Mouse (Mus musculus): ENCODE measurements around the gene 4933430I17Rik. TPM values are rescaled to one million over a fixed set of nuclear protein-coding genes. Genes with fewer than 3 reads are reported as not detected.

4933430I17Rik gene
- total and polyA plus RNA-seq, 3 experiments, result 0.30 to 1.8 (median 0.52) TPM

GRCm38 (mm10) chr4:62480709-62481605 lies 44.2 kb upstream of the 4933430I17Rik start (continued):
- TF ChIP-seq USF1 (IDR thresholded peaks at IDR 0.05; ENCODE audit: low read depth, low read length) (no peak), IRF4 (IDR thresholded peaks at IDR 0.05; ENCODE audit: low read depth, low read length) (peak; percentile 65; the same call in 1 of the 2 replicates), E2F4 (IDR thresholded peaks at IDR 0.05; ENCODE audit: insufficient replicate concordance, low read depth, low read length) (no peak), EP300 (IDR thresholded peaks at IDR 0.05; ENCODE audit: low read length) (peak; percentile 83), CHD2 (IDR thresholded peaks at IDR 0.05; ENCODE audit: low read length) (no peak; the same call in 1 of the 2 replicates), HCFC1 (IDR thresholded peaks at IDR 0.05; ENCODE audit: low read depth, low read length) (peak; percentile 52; the same call in 1 of the 2 replicates), PAX5 (IDR thresholded peaks at IDR 0.05; ENCODE audit: low read length) (no peak), NRF1 (IDR thresholded peaks at IDR 0.05; ENCODE audit: low read depth, low read length) (no peak), NELFE (IDR thresholded peaks at IDR 0.05; ENCODE audit: low read depth, low read length) (peak; percentile 36; the same call in 1 of the 2 replicates), SIN3A (IDR thresholded peaks at IDR 0.05; ENCODE audit: low read length) (no peak), MEF2A (IDR thresholded peaks at IDR 0.05; ENCODE audit: borderline replicate concordance, low read depth, low read length) (peak; percentile 38; the same call in 1 of the 2 replicates), BHLHE40 (IDR thresholded peaks at IDR 0.05; ENCODE audit: low read depth, low read length) (no peak), ZMIZ1 (IDR thresholded peaks at IDR 0.05; ENCODE audit: low read depth, low read length) (no peak), RAD21 (IDR thresholded peaks at IDR 0.05; ENCODE audit: low read depth, low read length) (no peak), ZKSCAN1 (IDR thresholded peaks at IDR 0.05; ENCODE audit: borderline replicate concordance, low read depth, low read length) (no peak), TCF12 (IDR thresholded peaks at IDR 0.05; ENCODE audit: low read depth, low read length) (peak; percentile 66; the same call in 1 of the 2 replicates), ZNF384 (IDR thresholded peaks at IDR 0.05; ENCODE audit: low read depth, low read length) (no peak), MAZ (IDR thresholded peaks at IDR 0.05; ENCODE audit: low read depth, low read length) (0 out of 2 replicates have a peak, but pooled peaks have one; percentile 11)

- Histone ChIP-seq H3K79me2 (replicated peaks; ENCODE audit: control insufficient read depth, extremely low read depth, insufficient read depth, poor library complexity, severe bottlenecking) (no peaks in the 10 kb centered on the region), H3K4me1 (ENCODE audit: control insufficient read depth in 1 of 2, insufficient read depth in 2 of 2) (peaks cover 5 to 46% of the 10 kb centered on the region in 2 experiments; a peak in 3 of 4 replicates), H3K9ac (ENCODE audit: insufficient read depth, low read depth) (no peak overlapping the region), H3K9me3 (replicated peaks; ENCODE audit: low read length) (no peaks in the 10 kb centered on the region), H3K27ac (ENCODE audit: insufficient read depth, low read depth) (no peak overlapping the region), H3K36me3 (replicated peaks in 1 of 2; ENCODE audit: control insufficient read depth in 1 of 2, insufficient read depth in 1 of 2, low read length in 1 of 2) (no peaks in the 10 kb centered on the region), H3K27me3 (replicated peaks) (no peaks in the 10 kb centered on the region), H3K4me2 (ENCODE audit: insufficient read depth, low read depth, poor library complexity, severe bottlenecking) (no peak overlapping the region), H3K4me3 (replicated peaks in 1 of 3; ENCODE audit: low read depth in 2 of 3, low read length in 2 of 3, poor library complexity in 1 of 3) (no peak overlapping the region)
- TF ChIP-seq ETS1 (conservative IDR thresholded peaks at IDR 0.05; ENCODE audit: low read depth, low read length) (no peak), JUN (IDR thresholded peaks at IDR 0.05; ENCODE audit: insufficient read depth, low read depth, low read length) (no peak), MAFK (IDR thresholded peaks at IDR 0.05; ENCODE audit: insufficient replicate concordance, low read length) (no peak), NRF1 (IDR thresholded peaks at IDR 0.05; ENCODE audit: low read depth, low read length) (no peak), TBP (conservative IDR thresholded peaks at IDR 0.05; ENCODE audit: low read depth, low read length) (no peak), ELF1 (IDR thresholded peaks at IDR 0.05; ENCODE audit: low read depth, low read length) (0 out of 2 replicates have a peak, but pooled peaks have one; percentile 10)
- dilution Hi-C loops (cut with MboI; ENCODE audit: extremely low pct_ligation_motif_present, extremely low pct_unique_long_range_greater_than_20kb, low sequenced_read_pairs), result no loop called here
- in situ Hi-C loops (cut with MboI; ENCODE audit: low pct_ligation_motif_present, low pct_unique_long_range_greater_than_20kb, low sequenced_read_pairs), result no loop called here
- DNase-seq (ENCODE audit: extremely low read depth), result no peak
These were observed 40.2 kb upstream of the 4933430I17Rik start for GRCm38 (mm10) chr4:62484928-62485327.
